In the genomic region with DNA sequence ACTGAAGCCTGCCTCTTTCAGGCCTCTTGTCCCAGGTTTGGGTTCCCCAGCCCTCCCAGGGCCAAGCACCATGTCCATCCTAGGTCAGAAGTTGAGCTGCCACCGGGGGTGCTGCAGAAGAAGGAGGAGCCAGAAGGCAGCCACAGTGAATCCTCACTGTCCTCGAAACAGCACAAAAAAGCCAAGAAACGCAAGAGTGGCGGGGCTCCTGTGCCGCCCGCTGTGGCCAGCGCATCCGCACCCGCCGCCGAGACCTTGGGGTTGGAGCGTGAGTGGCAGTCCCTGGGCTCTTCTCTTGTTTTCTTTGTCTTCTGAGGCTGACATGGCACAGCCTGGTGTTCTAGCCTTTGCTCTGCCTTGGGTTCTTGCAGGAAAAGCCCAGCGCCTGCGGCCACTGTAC, we compare ENCODE assay signal across 18 mouse cellular contexts. TPM values are rescaled to one million over a fixed set of nuclear protein-coding genes. Genes with fewer than 3 reads are reported as not detected.
"Had no signal": no experiment of that assay in that cellular context is flagged by ENCODE, and none has a peak within 500 bp of the region (broad histone marks: within the 10 kb centered on the region; RNA-seq: fewer than 3 reads in every experiment).

No protein-coding gene starts in this region.

- DNase-seq: kidney, adult 8-10 months; lung, adult 2 months; lung, postnatal 36 days; retina, postnatal 1 day; right cerebral cortex, postnatal 4 days had no signal

- H3K4me3 ChIP-seq: left cerebral cortex, adult 2 months; limb, embryonic 10.5 days; liver, embryonic 15.5 days; midbrain, embryonic 13.5 days; neural tube, embryonic 12.5 days had no signal

- H3K27me3 ChIP-seq: liver, embryonic 15.5 days; midbrain, embryonic 13.5 days; neural tube, embryonic 12.5 days had no signal

- H3K27ac ChIP-seq: left cerebral cortex, adult 2 months; limb, embryonic 10.5 days; liver, embryonic 15.5 days; midbrain, embryonic 13.5 days; neural tube, embryonic 12.5 days had no signal

RNA-seq across cellular contexts. Expression of gene 4933405L10Rik, which starts 1.9 kb away (rescaled TPM):
- total RNA-seq: layer of hippocampus, postnatal 25 days; megakaryocyte progenitor cell, adult 5-6 weeks; midbrain, postnatal 0 days; neutrophil, adult 5-6 weeks had no signal
- polyA plus RNA-seq: kidney, embryonic 16.5 days; limb, embryonic 10.5 days; liver, embryonic 15.5 days; lung, adult 2 months; lung, postnatal 0 days; neural tube, embryonic 12.5 days; spleen, adult 2 months; stomach, embryonic 16.5 days had no signal
